Mouse (Mus musculus): ENCODE measurements at regions not wholly inside any gene's neighbourhood (a gene's known extent, or its start where the extent isn't known, plus 50 kb on each side); places are given as distances from the start of the nearest gene placed in this dataset.

DNA sequence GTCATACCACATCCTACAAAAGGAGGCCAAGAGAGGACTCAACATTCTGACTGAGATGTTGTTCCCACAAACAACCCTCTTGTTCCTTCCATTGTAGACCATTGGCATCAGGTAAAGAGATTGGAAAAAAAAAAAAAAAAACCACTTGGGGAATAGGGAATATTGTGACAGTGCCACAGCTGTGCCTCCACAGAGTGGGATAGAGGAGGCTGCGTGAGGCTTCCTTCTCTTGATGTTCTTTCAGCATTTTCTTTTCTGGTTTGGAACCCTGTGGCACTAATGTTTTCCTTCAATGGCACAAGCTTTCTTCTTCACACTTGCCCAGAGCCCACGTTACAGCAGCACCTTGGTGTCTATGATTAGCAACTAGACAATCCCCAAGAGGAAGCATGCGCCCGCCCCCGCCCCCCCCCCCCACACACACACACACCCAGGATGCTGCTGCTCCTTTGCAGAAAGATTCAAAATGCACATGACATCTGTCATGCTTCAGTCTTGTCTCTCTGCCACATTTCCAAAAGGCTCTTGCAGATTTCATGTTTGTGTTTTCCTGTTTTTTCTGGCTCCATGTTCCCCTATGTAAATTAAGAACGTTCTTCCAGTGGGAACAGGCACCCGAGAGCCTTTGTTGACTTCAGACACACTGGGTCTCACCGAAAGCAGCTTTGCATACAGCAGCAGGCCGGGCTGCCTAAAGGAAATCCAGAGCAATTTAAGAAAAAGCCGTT is 2283.4 kb upstream of the Gm7489 start:
- TF ChIP-seq CTCF (IDR thresholded peaks at IDR 0.05; ENCODE audit: low read depth) (no peak), EP300 (IDR thresholded peaks at IDR 0.05; ENCODE audit: low read depth) (no peak)
